ENCODE assay signal across 7 mouse cellular contexts in genomic region chr4:130792376-130793179, GRCm38 (mm10). TPM values are rescaled to one million over a fixed set of nuclear protein-coding genes. Genes with fewer than 3 reads are reported as not detected.
DNase-seq lines count a peak whose midpoint lies in the region; ATAC-seq and TF ChIP-seq lines count a peak whose summit lies in the region.

Gene Sdc3, plus strand, starts transcription at chr4:130792537.

- peak; percentile 29 for DNase-seq in thymus, adult 2 months
- no peak for DNase-seq in thymus, adult 18-20 months
- peak in 1 of 2 experiments; percentile 31 for DNase-seq in gastrocnemius, postnatal 4 days (ENCODE audit: low spot score in 2 of 2)
- peak; percentile 55 for DNase-seq in lung, postnatal 10 days

- H3K4me3 ChIP-seq in thymus, adult 2 months (ENCODE audit: control insufficient read depth, insufficient read depth, low read length), result peak within 1 kb of the TSS; percentile 50
- peak within 1 kb of the TSS; percentile 91 for H3K4me3 ChIP-seq in bone marrow macrophage, adult 2 months (ENCODE audit: insufficient read depth, low read length)
- peak within 1 kb of the TSS; percentile 63 for H3K4me3 ChIP-seq in intestine, postnatal 0 days (ENCODE audit: low read depth, low read length)
- H3K4me3 ChIP-seq in stomach, embryonic 15.5 days (replicated peaks), result peak within 1 kb of the TSS; percentile 79

- H3K36me3 ChIP-seq in thymus, adult 2 months (ENCODE audit: control insufficient read depth, insufficient read depth, low read length), result no peaks in the 10 kb centered on the region
- H3K36me3 ChIP-seq in intestine, postnatal 0 days (ENCODE audit: control insufficient read depth, insufficient read depth), result no peaks in the 10 kb centered on the region
- H3K36me3 ChIP-seq in stomach, embryonic 15.5 days, result no peaks in the 10 kb centered on the region

- ATAC-seq in intestine, postnatal 0 days, result peak; percentile 48
- 0 out of 2 replicates have a peak, but pooled peaks have one; percentile 20 for ATAC-seq in stomach, embryonic 15.5 days (ENCODE audit: insufficient read depth, low FRiP score, low read depth)

- no peak within 1 kb of the TSS for H3K27ac ChIP-seq in thymus, adult 2 months (ENCODE audit: control insufficient read depth, insufficient read depth, low read length)
- no peak within 1 kb of the TSS for H3K27ac ChIP-seq in bone marrow macrophage, adult 2 months (ENCODE audit: insufficient read depth, low read depth, low read length)
- H3K27ac ChIP-seq in intestine, postnatal 0 days (ENCODE audit: low read depth, low read length), result no peak within 1 kb of the TSS
- peak within 1 kb of the TSS; percentile 51 for H3K27ac ChIP-seq in stomach, embryonic 15.5 days

- H3K9ac ChIP-seq in intestine, postnatal 0 days (ENCODE audit: low read depth, low read length), result peak within 1 kb of the TSS; percentile 83
- H3K9ac ChIP-seq in stomach, embryonic 15.5 days, result peak within 1 kb of the TSS; percentile 82

- peak within 1 kb of the TSS; percentile 88 for H3K4me2 ChIP-seq in intestine, postnatal 0 days (replicated peaks; ENCODE audit: low read depth)
- H3K4me2 ChIP-seq in stomach, embryonic 15.5 days, result peak within 1 kb of the TSS; percentile 98

- WGBS in thymus, adult 2 months, result 12% methylated on average over 94 of the region's 99 CpGs
- 3% methylated on average over 49 of the region's 99 CpGs for WGBS in intestine, postnatal 0 days
- 2% methylated on average over 74 of the region's 99 CpGs for WGBS in stomach, embryonic 15.5 days

- H3K4me1 ChIP-seq in thymus, adult 2 months (replicated peaks; ENCODE audit: control insufficient read depth, insufficient read depth, low read length), result peaks cover 14% of the 10 kb centered on the region
- H3K4me1 ChIP-seq in bone marrow macrophage, adult 2 months (ENCODE audit: control insufficient read depth, insufficient read depth, low read length), result peaks cover 50% of the 10 kb centered on the region
- no peaks in the 10 kb centered on the region for H3K4me1 ChIP-seq in intestine, postnatal 0 days (replicated peaks; ENCODE audit: control insufficient read depth, insufficient read depth, low read length)
- H3K4me1 ChIP-seq in stomach, embryonic 15.5 days, result peaks cover 29% of the 10 kb centered on the region

- no peak for TF ChIP-seq CTCF in thymus, adult 2 months (IDR thresholded peaks at IDR 0.05; ENCODE audit: borderline replicate concordance, control insufficient read depth, extremely low read depth, insufficient read depth, low read length, poor library complexity)
- 0 out of 2 replicates have a peak, but pooled peaks have one; percentile 10 for TF ChIP-seq CTCF in bone marrow macrophage, adult 2 months (IDR thresholded peaks at IDR 0.05; ENCODE audit: low read depth, low read length)
- no peak for TF ChIP-seq CTCF in intestine, postnatal 0 days (IDR thresholded peaks at IDR 0.05; ENCODE audit: low read depth)

- TF ChIP-seq POLR2A in thymus, adult 2 months (IDR thresholded peaks at IDR 0.05; ENCODE audit: control insufficient read depth, extremely low read depth, insufficient read depth, low read length, poor library complexity), result no peak
- TF ChIP-seq POLR2A in bone marrow macrophage, adult 2 months (IDR thresholded peaks at IDR 0.05; ENCODE audit: borderline replicate concordance, low read depth, low read length), result no peak

- peaks cover 10% of the 10 kb centered on the region; the same call in 1 of the 2 replicates for H3K27me3 ChIP-seq in thymus, adult 2 months (ENCODE audit: control insufficient read depth, insufficient read depth, low read length)
- peaks cover 14% of the 10 kb centered on the region for H3K27me3 ChIP-seq in intestine, postnatal 0 days (replicated peaks; ENCODE audit: control insufficient read depth, insufficient read depth, low read length)
- 0 out of 2 replicates have a peak, but pooled peaks cover 5% of the 10 kb centered on the region for H3K27me3 ChIP-seq in stomach, embryonic 15.5 days (replicated peaks)

- H3K9me3 ChIP-seq in intestine, postnatal 0 days (ENCODE audit: control insufficient read depth), result no peaks in the 10 kb centered on the region
- H3K9me3 ChIP-seq in stomach, embryonic 15.5 days, result no peaks in the 10 kb centered on the region

RNA-seq across cellular contexts. Expression of gene Sdc3, which starts in this region (rescaled TPM):
- 96.8 and 97.5 TPM in 2 replicates for polyA plus RNA-seq in thymus, adult 2 months (2012; rRNA removed)
- 259 and 302 TPM in 2 replicates for polyA plus RNA-seq in bone marrow macrophage, adult 2 months (2012; ENCODE audit: insufficient read depth, insufficient read length, missing spikeins)
- total RNA-seq in gastrocnemius, postnatal 4 days (2021), result 10 to 100 TPM; 36.6 to 46.8 TPM
- polyA plus RNA-seq in intestine, postnatal 0 days (2015; fragmentation: Nextera tagmentation; extraction: Ambion mirVana), result 9.7 and 10.8 TPM in 2 replicates
- 24.4 and 26.3 TPM in 2 replicates for polyA plus RNA-seq in stomach, embryonic 15.5 days (2015; fragmentation: Nextera tagmentation; extraction: Ambion mirVana)

Comparison
In these comparisons a context has a peak if more than half of its experiments do, and no peak if none do; other contexts are left out.
1. DNase-seq: peak in thymus, adult 2 months (single experiment) and lung, postnatal 10 days (single experiment); none in thymus, adult 18-20 months (0 of 2).
2. Peak in every context shown above with its lines, with median percentiles within 50 percentile points of each other: H3K4me3 ChIP-seq.